Mouse (Mus musculus): ENCODE measurements at regions not wholly inside any gene's neighbourhood (a gene's known extent, or its start where the extent isn't known, plus 50 kb on each side); places are given as distances from the start of the nearest gene placed in this dataset.

DNA sequence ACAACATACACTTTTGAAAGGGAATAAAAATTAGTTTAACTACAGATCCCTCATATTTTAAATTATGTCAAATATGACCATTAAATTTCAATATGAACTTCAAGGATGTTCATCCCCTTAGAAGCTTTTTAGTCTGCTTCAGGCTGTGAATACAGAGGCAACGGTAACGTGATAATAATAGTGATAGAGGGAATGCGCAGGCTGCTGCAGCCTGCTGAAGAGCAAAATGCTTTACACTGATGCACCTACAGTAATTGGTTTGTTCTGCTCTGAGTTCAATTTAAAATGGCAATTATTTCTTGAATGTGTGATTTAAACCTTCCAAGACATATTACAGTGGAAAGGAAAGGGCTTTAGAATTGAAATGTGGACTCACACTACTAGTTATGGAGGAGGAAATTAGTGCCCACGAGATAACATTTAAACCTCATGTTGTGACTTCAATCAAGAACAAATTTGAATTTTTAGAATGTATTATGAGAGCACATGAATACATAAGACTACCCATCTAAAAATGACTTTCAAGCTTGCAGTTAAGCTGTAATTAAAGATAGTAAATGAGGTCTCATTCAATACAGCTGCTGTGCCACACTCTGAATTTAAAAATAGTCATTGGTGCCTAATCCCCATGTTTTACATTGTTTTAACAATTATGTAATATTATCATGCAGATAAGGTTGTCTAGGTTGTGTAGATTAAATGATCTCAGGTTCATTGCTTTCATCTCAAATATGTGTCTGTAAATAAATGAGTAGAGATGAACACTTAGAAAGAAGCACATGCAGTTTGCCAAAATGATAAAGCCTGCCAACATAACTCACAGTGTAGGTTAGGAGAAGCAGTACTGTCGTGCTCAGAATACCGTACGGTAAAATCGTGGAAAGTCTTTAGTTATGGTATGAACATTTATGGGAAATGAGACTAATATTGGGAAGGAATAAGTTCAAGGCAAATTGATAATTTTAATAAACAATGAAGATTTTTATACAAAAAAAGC is 910.8 kb downstream of the Grik2 start:
- no peaks in the 10 kb centered on the region for H3K27me3 ChIP-seq (ENCODE audit: control insufficient read depth, insufficient read depth, low read length)
- 55% methylated on average over 8 of the region's 8 CpGs for WGBS
- ATAC-seq (ENCODE audit: low FRiP score) (peak; percentile 37; the same call in 1 of the 2 replicates), DNase-seq (ENCODE audit: low spot score) (peak; percentile 32)
- H3K4me2 ChIP-seq (replicated peaks) = no peak overlapping the region
- no peaks in the 10 kb centered on the region for H3K36me3 ChIP-seq (replicated peaks; ENCODE audit: control insufficient read depth, insufficient read depth)
- H3K9ac ChIP-seq = no peak overlapping the region
- no peaks in the 10 kb centered on the region for H3K9me3 ChIP-seq (ENCODE audit: control insufficient read depth, low read length)
- H3K27ac ChIP-seq = no peak overlapping the region
- H3K4me3 ChIP-seq (replicated peaks; ENCODE audit: low read length) = no peak overlapping the region
- no peaks in the 10 kb centered on the region; the same call in 1 of the 2 replicates for H3K4me1 ChIP-seq (replicated peaks; ENCODE audit: control insufficient read depth, insufficient read depth, low read length)

DNA sequence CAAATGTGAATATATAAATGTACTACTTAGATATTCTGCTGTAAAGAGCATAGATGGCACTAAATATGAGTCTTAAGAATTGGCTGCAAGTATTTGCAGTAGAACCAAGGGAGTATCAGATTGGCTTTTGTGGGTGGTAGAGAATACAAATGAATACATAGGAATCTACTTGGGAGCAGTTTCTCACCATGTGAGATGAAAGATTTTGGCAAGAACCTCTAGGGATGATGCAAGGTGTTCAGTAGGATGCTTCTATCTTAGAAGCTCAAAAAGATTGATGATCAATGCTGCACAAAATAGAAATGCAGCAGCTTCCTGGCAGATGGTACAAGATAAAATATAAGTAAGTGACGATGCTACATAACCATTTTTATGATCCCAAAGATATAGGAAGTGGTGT is 915.6 kb downstream of the Grik2 start:
- Histone ChIP-seq H3K4me3 (replicated peaks; ENCODE audit: low read length) (no peak overlapping the region), H3K9me3 (ENCODE audit: control insufficient read depth, low read length) (no peaks in the 10 kb centered on the region), H3K36me3 (replicated peaks; ENCODE audit: control insufficient read depth, insufficient read depth) (no peaks in the 10 kb centered on the region), H3K27me3 (ENCODE audit: control insufficient read depth, insufficient read depth, low read length) (no peaks in the 10 kb centered on the region), H3K27ac (no peak overlapping the region), H3K9ac (no peak overlapping the region), H3K4me1 (replicated peaks; ENCODE audit: control insufficient read depth, insufficient read depth, low read length) (no peaks in the 10 kb centered on the region; the same call in 1 of the 2 replicates), H3K4me2 (replicated peaks) (no peak overlapping the region)
- DNase-seq (ENCODE audit: low spot score) (no peak), ATAC-seq (ENCODE audit: low FRiP score) (no peak)
- 85% methylated on average over 1 of the region's 1 CpGs for WGBS

All from hindbrain, embryonic 14.5 days (tissue).